Mouse (Mus musculus): Measurements from ENCODE around the gene Alpk3.

Alpk3 gene

DNA sequence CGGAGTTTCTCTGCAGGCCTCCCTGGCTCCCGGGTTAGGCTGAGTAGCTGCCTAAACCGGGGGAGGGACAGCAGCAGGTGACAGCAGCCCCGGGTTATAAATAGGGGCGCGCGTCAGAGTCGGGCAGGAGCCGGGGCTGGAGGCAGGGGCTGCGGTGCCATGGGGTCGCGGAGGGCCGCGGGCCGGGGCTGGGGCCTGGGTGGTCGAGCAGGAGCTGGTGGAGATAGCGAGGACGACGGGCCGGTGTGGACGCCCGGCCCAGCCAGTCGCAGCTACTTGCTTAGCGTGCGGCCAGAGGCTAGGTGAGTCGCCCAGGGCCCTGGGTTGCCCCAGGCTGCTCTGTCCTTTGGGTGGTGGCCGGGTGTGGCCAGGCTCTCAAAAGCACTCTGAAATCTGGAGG is at the start of gene Alpk3:
Gene Alpk3 (plus strand): TSS at position 130 of the 400 bp plus-strand sequence.
- no peak for DNase-seq (ENCODE audit: low spot score in 2 of 2)

DNA sequence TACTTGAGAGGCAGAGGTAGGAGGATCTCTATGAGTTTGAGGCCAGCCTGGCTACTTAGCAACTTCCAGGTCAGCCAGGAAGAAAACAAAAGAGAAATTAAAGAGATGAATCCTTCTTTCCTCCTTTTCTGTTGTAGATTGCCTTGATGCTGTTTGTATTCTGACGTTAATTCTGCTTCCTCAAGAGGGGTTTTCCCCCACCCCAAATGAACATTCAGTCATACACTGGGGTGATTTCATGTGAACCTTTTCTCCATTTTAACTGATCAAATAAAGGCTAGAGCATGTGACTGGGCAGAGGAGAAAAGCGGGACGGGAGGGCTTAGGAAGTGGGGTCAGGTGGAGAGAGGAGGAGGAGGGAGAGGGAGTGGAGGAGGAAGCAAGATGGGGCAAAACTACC is 49.1 kb upstream of the Alpk3 start:
- DNase-seq (ENCODE audit: low spot score in 2 of 2) = no peak

DNA sequence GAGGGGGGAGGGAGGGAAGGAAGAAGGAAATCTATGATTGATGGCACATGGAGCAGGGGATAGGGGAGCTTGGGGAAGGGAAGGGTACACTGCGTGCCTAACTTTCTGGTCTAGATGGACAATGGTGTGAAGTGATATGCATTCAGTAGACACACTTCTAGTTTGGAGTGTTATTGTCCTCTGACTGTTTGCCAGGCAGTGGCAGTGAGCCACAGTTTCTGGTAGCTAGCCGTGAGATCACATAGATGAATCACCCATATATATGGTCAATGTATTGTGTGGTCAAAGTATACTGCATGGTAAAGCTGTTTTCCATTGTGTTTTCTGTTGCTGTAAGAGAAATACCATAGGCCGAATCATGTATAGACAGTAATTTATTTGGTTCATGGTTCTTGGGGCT is 45.8 kb upstream of the Alpk3 start:
- DNase-seq (ENCODE audit: low spot score in 2 of 2) = no peak

DNA sequence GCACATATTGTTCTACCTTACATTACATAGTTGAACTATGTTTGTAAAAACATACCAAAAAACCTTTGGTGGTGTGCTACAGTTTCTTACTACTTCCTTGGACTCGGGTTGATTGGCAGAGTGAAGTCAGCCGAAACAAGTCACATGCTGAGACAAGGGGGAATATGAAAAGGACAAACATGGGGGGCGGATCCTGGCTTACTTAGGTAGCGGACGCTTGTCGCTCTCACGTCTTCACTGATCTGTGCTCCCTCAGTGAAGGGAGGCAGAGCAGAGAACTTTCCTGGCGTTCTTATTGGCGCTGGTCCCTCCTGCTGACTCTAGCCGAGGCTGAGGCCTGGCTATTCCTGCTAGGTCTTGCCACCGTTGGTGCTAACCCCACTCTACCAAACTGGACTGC is 37.1 kb upstream of the Alpk3 start:
- no peak for DNase-seq (ENCODE audit: low spot score in 2 of 2)

DNA sequence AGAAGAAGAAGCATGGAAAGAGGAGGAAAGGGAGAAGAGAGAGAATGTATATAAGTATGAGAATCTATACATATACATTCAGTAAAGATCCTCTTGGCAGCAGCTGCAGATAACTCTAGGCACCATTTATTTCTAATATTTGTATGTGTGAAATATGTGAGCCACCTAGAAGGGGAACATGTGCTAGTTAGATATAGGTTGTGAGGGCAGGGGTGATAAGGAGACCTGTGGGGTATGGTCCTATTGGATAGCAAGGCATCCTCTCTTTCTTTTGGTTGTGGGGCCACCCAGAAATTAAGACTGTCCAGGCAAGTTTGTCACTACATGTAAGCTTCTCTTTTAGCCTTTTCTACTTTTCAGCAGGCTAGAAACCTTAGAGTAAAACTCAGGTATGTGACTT is 34.7 kb upstream of the Alpk3 start:
- no peak for DNase-seq (ENCODE audit: low spot score in 2 of 2)

DNA sequence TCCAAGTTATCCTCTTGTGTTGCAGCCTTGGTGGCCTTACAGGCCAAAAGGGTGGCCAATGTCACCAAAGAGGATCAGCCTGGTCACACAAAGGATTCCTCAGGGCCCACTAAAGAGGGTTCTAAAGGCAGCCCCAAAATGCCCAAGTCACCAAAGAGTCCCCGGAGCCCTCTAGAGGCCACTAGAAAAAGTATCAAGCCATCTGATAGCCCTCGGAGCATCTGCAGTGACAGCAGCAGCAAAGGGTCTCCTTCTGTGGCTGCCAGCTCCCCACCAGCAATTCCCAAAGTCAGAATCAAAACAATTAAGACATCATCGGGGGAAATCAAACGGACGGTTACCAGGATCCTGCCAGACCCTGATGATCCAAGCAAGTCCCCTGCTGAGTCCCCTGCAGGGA is 33.3 kb upstream of the Alpk3 start:
- DNase-seq (ENCODE audit: low spot score in 2 of 2) = peak; percentile 17 to 32

DNA sequence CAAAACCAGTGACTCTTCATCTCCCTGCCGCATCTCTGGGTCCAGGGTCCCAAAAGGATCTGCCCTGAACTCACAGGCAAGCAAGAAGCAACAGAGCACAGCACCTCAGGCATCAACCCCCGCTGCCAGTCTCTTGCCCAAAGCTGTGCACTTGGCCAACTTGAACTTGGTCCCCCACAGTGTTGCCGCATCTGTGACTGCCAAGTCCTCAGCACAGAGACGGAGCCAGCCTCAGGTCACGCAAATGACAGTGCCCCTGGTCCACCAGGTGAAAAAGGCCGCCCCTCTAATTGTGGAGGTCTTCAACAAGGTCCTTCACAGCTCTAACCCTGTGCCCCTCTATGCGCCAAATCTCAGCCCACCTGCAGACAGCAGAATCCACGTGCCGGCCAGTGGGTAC is 32.7 kb upstream of the Alpk3 start:
- DNase-seq (ENCODE audit: low spot score in 2 of 2) = no peak

DNA sequence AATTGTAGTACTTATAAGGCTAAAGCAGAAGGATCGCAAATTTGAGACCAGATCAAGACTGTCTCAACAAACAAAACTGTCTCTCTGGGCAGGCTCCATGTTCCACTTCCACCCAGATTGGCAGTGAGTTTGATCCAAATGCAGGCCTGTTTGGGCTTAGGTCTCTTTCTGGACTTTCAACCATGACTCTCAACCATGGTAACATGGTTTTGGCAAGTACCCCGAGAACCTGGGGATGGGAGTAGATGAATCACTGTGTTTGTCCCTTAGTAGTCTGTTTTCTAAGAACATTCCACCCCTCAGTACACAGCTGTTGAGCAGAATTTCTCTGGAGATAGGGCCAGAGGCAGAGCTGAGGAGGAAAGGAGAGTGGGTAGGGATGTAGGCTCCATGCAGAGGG is 31.6 kb upstream of the Alpk3 start:
- DNase-seq (ENCODE audit: low spot score in 2 of 2) = no peak

DNA sequence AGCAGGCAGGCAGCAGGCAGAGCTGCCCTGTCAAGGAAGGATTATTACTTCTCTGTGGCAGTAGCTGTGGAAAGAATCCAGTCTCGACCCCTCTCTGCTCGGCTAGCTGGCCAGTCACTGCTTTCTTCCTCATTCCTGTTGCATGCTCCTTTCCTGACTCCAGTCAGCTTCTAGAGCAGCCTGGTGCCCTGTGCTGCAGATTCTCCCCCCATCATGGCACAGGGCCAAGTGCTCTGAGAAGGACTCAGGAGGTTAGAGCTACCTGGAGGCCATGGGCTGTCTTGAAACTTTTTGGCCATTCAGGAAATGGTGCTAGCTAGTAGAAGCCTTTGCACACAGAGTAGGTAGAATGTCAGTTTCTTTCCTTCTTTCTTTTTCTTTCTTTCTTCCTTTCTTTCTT is 17.7 kb upstream of the Alpk3 start:
- no peak for DNase-seq (ENCODE audit: low spot score in 2 of 2)

DNA sequence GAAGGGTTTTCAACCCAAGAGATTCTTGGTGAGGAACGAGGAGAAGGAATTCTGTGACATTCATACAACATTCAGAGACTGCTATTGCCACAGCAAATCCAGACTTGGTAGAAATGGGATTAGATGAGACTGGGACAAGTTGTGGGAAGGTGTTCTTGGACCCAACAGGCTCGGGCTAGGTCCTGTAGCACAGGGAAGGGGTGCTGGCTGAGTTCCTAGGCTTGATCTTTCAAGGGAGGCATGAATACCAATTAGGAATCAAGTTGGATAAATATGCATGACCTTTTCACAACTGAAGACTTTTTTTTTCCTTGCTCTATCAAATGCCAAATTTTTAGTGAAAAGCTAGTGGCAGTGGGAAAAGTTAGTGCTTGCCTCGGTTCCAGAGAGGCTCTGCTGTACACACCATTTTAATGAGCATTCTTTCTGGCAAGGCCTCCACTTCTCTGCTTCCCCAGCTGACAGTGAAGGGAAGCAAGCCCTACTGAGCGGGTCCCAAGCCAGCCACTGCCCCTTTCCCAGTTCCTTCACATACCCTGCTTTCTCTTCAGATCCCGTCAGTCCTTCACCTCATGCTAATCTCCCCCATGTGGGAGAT is 14.3 kb upstream of the Alpk3 start:
- no peak for DNase-seq (ENCODE audit: low spot score in 2 of 2)

DNA sequence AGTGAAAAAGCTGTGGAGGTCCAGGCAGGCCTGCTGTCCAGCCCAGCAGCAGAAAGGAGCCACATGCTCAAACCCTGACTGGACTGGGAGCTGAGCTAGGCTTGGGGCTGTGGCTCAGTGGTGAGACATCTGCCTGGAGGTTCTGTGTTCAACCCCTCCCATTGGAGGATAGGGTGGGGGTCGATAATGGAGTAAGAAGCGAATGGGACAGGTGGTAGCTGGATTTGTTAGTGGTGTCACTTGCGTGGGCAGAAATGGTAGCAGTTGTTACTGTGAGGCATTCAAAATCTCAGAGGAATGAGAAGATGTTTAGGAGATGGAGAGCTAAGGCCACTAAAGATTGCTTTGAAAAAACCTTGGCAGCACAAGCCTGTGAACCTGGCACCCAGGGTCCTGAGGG is 9.6 kb upstream of the Alpk3 start:
- DNase-seq (ENCODE audit: low spot score in 2 of 2) = no peak

DNA sequence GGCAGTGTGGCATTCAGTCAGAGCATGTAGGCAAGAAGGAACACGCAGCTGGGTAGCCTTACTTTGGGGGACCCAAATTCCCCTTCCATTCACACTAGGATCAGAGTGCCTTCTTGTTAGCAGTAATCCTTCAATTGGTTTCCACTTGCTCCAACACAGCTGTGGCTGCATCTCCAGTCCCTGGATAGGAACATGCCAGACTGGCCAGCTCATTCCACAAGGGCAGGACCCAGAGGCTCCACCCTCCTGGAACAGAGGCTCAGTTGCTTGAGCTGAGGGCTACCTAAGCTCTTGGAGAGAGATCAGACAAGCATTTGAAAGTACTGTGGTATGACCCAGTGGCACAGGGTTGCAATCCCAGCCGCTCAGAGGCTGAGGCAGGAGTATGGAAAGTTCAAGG is 8.9 kb upstream of the Alpk3 start:
- no peak for DNase-seq (ENCODE audit: low spot score in 2 of 2)

DNA sequence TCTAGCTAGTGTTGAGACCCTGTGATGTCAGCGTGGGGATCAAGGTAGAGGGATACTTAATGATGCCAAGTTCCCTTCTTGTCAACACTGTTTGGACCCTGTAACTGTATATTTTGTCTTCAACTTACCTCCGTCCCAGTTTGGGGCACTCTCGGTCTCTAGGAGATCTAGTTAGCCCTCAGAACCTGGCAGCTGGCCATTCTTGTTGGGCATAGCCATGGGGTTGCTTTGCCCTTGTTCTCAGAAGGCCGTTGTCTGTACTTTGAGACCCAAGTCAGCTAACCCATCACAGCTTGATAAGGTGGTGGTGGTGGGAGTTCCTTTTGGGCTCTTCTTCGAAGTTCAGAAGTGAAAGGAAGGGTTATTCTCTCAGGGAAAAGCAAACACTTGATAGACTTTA is 7.4 kb upstream of the Alpk3 start:
- no peak for DNase-seq (ENCODE audit: low spot score in 2 of 2)

DNA sequence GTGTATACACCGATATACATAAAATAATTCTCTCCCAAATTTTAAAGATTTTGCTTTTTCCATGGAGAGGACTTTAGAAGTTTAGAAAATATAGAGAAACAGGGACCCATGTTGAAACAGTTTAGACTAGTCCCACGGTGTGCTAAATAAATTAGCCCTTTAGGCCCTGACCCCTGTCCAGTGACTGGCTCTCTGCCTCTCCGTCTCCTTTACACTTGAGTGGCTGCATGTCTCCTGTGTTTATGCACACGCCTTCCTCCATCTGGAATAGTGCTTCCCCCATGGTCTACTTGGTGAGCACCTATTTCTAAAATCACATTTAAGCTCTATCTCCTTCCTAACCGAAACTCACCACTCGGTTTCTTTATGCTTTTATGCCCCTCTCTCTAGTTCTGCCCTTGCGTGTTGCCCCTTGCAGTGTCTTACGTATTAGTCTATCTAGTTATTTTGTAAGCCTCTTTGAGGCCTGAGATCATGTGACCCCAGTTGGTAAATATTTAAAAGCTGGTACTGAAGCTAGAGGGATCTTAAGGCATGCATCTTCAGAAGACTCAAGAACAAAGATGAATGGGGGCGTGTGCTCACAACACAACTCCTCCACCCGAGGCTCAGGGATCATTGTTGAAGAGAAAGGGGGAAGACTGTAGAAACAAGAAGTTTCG is 1.6 kb upstream of the Alpk3 start:
- DNase-seq (ENCODE audit: low spot score in 2 of 2) = no peak

DNA sequence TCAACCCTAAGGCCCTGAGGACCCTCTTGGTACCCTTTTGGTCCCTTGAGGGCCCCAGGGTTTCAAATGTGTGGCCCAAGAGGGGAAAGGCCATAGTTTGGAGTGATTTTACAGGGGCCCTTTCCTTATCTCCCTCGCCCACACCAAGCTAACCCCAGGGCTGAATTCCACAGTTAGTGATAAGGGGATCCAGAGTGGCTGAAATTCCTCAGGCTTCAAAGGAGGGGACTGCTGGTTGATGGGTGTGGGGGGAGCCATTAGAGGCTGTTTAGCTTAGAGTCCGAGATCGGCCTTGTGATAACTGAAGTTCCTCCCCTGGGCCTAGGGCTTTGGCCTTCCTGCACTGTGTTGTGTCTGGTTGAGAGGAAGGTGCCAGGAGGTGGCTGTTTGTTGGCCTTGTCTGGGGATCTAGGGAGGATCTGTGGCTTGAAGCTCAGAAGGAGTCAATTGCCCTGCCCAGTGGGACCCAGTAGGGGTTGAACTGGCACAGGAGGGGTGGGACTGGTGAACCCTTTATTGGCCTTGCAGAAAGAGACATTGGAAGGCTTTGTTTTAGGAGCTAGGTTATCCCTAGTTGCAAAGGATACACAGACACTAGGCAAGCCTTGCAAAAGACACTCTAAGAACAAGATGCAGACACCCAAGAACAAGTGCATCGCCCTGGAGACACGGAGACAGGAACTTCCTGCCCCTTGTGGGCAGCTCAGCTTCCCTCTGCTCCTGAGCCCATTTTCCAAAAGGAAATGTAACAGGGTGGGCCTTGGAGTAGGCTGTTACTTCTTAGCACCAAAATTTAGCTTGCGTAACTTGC is 706 bp downstream of the Alpk3 start:
- DNase-seq (ENCODE audit: low spot score in 2 of 2) = no peak

DNA sequence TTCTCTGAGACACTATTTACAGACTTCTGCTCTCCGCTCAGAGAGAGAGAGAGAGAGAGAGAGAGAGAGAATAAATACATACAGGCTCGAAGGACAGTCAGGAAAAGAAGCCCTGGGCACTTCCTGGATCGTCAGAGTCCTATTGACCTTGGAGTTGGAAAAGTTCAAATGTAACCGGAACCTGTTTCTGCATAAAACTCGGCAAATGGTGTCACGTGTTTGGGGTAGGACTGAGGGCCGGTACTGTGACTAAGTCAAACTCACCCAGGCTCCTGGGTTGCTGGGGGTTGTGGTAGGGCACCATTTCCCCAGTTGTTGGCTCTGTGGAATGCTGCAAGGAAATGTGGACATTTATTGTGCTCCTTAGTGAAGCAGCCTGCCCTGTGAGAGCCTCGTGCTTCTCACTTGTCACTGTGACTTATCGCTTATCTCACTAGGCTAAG is 1.3 kb downstream of the Alpk3 start:
- DNase-seq (ENCODE audit: low spot score in 2 of 2) = no peak

DNA sequence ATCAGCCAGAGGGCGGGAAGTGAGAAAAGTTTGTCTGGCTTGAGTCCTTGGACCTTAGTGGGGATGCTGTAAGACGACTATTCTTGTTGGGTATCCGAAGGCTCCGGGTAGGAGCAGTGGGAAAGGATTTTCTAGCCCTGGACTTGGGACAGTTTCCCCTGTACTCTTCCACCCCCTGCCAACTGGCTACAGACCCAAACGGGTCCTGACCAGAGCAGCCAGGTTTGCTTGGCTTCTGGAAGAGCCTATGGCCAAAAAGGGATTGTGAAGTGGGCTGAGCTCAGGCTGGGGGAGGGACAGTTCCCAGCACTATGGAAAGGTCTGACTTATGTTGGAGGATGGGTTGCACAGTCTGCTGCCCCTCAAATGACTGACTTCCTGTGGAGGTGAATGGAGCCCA is 2.0 kb downstream of the Alpk3 start:
- no peak for DNase-seq (ENCODE audit: low spot score in 2 of 2)

DNA sequence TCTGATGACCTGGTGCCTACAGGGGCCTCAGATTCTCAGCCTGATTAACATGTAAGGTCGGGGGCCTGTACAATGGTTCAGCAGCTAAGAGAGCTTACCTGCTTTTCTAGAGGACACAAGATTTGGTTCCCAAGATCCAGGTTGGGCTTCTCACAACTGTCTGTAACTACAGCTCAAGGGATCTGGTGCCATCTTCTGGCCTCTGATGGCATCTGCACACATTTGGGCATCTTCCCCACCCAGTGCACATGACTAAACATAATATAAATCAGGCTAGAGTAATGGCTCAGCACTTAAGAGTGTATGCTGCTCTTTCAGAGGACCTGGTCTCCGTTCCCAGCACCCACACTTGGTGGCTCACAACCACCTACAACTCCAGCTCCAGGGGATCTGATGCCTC is 3.5 kb downstream of the Alpk3 start:
- peak; percentile 24 to 26 for DNase-seq (ENCODE audit: low spot score in 2 of 2)

DNA sequence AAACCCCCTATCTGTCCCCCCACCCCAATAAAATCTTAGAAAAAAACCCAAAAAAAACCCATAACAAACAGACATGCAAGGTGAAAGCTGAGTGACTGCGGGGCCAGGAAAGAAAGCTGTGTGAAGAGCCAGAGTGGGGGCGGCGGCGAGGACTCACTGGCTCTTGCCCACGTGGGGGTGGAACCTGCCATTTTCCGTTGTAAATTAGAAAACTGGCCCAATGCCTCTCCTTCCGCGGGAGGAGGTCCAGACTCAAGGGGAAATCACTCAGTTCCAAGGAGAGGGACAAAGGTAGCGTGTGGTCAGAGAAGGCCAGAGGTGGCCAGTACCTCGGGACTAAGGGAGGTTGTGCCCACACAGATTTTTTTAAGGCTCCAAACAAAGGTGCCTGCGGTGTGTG is 4.5 kb downstream of the Alpk3 start:
- no peak for DNase-seq (ENCODE audit: low spot score in 2 of 2)

DNA sequence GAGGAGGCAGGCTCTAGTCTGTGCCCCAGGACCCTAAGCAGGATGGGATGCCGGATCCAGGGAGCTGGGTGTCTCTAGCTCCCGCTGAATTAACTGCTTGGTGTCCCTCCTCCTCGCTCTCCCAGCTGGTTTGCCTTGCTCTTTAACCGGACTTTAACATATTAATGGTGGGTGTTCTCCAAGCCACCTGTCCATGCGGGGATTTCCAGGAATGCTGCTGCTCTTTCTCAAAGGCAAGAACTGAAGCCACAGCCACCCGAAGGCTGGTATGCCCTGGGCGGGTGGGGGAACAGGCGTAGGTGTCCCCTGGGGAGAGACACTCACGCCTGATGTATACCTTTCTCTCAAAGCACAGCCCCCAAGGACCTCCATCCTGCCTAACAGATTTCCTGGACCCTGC is 5.9 kb downstream of the Alpk3 start:
- no peak for DNase-seq (ENCODE audit: low spot score in 2 of 2)

DNA sequence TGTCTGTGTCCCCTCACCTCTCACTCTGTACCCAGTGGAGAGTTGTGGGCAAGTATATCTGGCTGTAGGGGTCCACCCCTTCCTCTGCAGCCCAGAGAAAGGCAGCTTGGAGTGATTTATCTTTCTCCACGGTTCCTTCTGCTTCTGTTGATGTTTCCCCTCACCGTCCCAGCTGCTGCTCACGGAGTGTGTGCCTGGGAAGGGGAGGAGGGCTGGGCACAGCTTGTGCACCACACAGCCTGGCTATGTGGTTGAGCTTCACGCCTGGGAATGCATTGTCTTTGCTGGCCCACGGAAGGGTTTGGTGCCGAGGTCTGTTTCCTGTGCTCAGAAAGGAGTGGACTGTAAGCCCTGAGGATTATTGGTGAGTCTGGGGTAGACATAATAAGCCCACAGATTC is 9.3 kb downstream of the Alpk3 start:
- no peak for DNase-seq (ENCODE audit: low spot score in 2 of 2)

DNA sequence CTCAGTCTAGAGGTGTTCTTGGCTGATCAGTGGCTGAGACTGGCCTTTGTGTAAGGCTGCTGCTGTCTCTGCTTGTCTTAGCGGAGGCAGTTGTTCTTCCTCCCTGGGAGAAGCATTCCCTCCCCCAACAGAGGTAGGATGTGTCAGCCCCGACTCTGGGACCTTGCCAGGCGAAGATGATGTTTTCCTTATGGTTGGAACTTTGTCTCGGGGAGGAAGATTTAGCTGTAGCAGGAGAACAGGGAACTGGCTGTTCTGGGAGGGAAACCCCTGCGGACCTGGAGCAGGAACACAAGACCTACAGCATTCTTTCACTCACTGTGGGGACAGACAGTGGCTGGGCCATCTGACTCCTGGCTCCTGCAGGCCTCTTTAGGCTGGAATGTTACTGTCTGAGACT is 15.1 kb downstream of the Alpk3 start:
- DNase-seq (ENCODE audit: low spot score in 2 of 2) = no peak

DNA sequence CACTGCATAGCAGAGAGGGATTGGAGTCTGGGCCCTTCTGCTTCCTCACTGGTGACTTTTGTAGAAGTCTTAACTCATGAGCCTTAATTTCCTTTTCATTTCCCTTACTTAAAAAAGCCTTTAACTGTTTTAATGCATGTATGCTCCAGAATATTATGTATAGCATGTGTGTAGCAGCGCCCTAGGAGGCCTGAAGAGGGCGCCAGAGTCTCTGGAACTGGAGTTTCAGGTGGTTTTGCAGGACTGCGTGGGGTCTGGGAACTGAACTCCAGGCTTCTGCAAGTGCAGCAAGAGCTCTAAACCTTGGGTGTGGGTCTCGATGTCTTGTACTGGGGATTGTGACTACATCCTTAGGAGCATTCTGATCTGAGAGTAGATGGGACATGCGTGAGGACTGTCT is 15.9 kb downstream of the Alpk3 start:
- DNase-seq (ENCODE audit: low spot score in 2 of 2) = no peak
